Mouse (Mus musculus) gastrocnemius, adult 8-10 months (tissue): ENCODE results near the gene Grik2. TPM values are rescaled to one million over a fixed set of nuclear protein-coding genes. Genes with fewer than 3 reads are reported as not detected.
"Not testable (repeated sequence)": the region's sequence is repeated elsewhere in the genome, so short reads cannot be mapped to it uniquely, and the experiment has no call there.

Experiments
- DNase-seq, 2 experiments: peaks; one replicate each; pipeline ENCODE4 v3.0.0; 2022; ENCODE audit warnings: low spot score in 2 of 2
- total RNA-seq, 4 experiments: library from RNA; stranded (reverse); gene quantifications; 2 replicates each; pipeline ENCODE4 v1.2.4; 2022

Grik2 gene
- total RNA-seq, 4 experiments from 2014 or later, result 0.11 to 0.48 (median 0.18) TPM; not detected in 1

GRCm38 (mm10) chr10:49652320-49652719 lies 136.2 kb downstream of the Grik2 start:
- DNase-seq, result no peak

DNA sequence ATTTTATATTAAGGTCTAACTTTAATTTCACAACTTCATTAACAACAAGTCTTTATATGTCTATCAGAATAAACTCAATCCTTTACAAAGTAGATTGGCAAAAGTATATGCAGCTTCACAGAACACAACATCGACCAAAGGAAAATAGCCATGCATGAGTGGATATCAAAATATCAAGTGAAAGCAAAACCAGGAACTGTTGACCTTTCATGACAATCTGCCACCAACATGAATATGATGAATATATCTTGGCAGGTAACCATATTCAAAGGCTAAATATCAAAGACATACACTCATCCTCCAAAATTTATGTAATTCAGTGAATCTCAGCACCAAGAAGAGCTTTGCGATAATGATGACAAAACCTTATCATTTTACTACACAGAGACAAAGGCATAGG lies 141.4 kb downstream of the Grik2 start:
- DNase-seq, result no peak

DNA sequence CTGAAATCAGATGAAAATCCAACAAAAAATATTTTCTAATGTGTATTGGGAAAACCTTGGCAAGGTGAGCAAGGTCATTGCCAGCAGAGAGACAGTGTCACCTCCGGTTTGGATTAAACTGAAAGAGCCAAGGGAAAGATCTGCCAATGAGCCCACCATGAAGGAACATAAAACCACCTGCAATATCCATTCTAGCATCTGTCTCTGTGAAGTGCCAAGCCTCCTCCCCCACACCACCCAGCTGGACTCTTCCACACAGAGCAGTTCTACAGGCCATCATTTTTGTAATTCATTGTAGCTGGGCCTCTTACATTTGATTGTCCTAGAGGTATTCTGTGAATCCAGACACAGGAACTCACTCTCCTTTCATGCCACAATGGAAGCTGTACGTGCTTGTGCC lies 148.7 kb downstream of the Grik2 start:
- no peak for DNase-seq

- no peak for DNase-seq
These were observed 164.6 kb downstream of the Grik2 start for GRCm38 (mm10) chr10:49623951-49624350.

DNA sequence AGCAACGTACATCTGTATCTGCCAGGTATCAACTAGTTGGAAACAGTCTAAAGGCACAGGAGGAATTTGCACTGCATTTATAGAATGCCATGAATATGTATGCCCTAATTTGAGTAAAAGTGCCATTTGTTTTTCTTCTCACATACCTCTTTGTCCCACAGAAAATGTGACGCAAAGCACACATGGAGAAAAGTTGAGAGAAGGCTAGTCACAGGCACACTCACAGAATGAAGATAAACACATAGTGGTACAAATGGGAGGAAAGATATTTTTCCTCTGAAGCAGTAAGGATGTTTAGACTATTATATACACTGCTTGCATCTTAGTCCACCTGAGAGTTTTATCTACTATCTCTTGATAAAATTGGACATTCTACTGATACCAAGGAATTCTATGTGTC lies 190.9 kb downstream of the Grik2 start:
- no peak for DNase-seq

- DNase-seq, result no peak
These were observed 215.1 kb downstream of the Grik2 start for GRCm38 (mm10) chr10:49573514-49573913.

DNA sequence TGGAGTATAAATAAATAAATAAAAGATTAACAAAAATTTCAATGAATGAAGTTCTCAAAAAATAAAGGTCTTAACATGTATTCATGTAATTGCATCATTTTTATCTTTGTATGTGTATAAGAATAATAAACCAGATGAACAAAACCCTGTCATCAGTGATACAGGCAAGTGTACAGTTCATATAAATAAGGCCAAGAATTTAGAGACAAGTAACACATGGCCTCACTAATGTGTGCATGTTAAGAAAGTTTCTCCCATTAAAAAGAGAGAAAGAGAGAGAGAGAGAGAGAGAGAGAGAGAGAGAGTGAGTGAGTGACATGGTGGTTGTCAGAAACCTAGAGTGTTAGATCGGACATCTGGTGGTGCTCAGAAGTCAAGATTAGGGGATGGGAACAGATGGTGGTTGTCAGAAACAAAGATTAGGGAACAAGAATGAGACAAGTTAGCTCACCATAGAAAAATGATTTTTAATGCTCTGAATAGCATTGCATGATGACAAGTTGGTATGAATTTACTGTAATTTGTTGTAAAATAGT lies 228.6 kb downstream of the Grik2 start:
- no peak for DNase-seq

DNA sequence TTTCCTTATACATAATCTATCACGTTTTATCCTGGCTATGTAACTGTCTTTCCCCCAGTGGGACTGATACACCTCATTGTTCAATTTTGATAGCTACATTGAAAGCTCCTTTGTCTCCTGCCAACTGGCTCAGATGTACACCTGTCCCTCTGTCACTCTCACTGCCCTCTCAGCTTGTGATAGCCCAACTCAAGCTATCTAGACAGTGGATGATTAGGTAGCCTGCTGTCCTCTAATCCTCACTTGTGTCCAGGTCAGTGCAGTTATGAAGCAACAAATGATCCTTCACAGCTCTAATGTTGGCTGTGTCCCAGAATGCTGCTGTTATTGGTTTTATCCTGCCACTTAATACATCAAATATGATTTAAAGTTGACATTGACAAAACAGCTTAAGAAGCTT lies 246.3 kb downstream of the Grik2 start:
- DNase-seq, result no peak

DNA sequence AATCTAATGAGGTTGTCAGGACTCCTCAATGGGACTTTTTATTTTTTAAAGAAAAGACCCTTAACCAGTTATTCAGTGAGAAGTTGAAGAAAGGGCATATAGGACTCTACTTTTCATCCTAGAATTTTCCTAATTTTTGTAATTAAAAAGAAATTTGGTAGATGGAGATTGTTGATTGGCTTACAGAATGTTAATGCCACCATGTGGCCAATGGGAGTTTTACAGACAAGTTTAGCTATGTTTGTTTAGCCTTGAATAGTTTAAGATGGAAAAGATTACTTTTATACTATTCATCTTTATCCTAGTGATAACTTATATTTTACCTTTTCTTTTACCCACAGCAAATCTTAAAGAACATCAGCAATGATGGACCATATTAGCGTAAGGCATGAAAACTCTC lies 268.8 kb downstream of the Grik2 start:
- no peak for DNase-seq

- DNase-seq, result no peak
These were observed 287.9 kb downstream of the Grik2 start for GRCm38 (mm10) chr10:49500628-49501027.

- DNase-seq, result no peak
These were observed 291.3 kb downstream of the Grik2 start for GRCm38 (mm10) chr10:49497302-49497701.

GRCm38 (mm10) chr10:49481439-49481838 lies 307.1 kb downstream of the Grik2 start:
- no peak for DNase-seq

DNA sequence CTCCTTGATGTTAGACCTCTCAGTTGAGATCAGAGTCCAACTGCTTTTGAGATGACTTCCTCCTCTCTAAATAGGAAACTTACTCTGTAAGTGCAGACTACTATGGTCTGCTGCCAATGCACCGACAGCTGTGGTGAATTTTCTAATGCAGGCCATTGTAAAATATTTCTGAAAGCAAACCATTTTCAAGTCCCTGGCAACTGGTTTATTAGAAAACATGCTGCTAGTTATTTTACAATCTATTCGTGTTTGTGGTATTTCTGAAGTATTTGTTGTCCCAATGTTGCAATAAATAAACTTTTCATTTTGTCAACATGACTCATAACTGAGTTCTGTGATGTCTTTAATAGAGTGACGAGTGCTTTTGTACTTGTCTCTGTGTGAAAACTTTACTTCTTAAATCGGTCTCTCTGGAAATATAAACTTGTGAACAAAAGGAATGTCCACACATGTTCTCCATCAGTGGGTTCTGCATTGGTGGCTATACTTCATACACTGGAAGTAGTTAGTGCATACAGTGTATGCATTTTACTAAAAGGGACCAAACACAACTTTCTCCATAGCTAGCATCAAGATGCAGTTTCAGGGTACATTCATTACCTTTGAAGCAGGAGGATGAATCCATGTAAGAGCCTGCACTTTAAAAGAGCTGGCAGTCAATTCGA lies 308.3 kb downstream of the Grik2 start:
- no peak for DNase-seq

DNA sequence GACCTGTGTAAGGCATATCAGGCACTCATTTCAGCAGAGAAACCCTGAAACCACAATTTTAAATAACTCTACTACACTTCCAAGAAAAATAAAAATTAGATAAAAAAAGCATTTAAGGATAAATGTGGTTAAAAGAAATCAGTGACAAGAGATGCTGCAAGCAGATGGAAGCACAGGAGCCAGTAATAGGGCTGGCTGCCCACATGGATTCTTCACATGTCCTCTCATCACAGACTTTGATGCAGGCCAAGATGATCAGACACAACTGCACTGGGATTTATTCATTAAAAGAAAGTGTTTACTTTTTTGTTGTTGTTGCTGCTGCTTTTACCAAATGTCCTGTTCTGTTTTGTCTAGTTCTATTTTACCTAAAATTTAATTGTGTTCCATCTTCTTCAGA lies 315.0 kb downstream of the Grik2 start:
- no peak for DNase-seq

DNA sequence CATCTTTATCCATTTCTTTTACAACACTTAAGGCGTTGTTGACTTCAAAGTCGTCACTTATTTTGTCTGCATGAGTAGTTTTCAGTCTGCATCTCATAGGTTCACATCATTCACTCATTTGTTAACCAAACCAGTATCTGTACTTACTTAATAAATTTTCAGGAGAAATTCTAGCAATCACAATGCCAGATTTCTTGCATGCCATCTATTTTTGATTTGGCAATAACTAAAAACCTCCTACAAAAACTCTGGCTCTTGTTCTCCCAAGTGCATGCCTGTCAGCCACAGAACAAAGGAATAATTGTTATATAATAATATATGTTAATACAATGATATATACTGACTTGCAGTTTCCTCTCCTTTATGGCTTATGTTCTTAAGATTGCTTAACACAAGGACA lies 331.8 kb downstream of the Grik2 start:
- DNase-seq, result no peak

GRCm38 (mm10) chr10:49453535-49453934 lies 335.0 kb downstream of the Grik2 start:
- no peak for DNase-seq

DNA sequence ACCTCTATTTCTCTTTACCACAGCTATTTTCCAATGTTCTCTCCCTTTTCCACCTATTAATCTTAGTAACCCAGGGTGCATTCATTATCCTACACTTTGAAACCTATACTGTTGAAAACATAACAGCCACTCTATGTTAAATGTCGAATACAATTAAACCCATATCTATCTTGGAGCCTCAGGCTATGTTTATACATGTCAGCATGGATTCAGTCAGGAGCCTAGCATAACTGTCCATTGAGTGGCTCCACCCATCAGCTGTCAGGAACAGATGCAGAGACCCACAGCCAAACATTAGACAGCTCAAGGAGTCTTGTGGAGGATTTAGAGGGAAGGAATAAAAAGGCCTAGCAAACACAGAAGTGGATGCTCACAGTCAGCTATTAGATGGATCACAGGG lies 347.2 kb downstream of the Grik2 start:
- DNase-seq, result no peak

GRCm38 (mm10) chr10:49437057-49437456 lies 351.5 kb downstream of the Grik2 start:
- no peak for DNase-seq

DNA sequence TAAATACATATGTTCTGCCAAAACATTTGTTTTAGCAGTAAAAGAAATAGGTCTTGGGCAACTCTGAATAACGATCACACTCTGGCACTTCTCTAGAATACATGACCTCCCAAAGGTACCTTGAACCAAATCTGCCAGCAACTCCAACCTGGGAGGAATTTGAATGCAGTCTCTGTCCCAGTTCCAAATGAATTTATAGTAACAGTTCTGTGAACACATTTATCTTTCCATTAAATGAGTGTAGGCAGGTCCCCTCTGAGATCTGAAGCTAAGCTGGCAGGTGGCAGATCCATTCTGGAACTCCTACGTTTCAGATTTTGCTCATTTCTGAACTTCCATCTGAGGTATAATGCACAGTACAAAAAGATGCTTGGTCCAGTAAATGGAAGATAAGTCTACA lies 352.3 kb downstream of the Grik2 start:
- DNase-seq, result no peak

DNA sequence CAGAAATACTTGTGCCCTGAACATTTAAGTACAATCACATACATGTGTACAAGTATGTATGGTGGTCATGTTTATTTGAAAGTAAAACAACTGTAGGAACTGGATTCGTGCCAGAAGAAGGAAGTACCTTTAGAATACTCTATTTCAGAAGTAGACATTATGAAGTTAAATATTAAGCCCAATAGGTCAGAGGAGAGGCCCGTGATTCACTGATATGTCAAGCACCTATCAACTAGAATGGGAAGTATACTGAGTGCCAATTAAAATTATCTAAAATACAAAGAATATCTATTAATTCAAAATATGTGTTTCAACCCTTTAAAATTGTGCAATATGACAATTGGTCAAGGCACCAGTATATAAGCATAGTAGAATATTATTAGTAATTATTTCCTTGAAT lies 355.7 kb downstream of the Grik2 start:
- DNase-seq, result no peak

- DNase-seq, result not testable (repeated sequence)
These were observed 371.4 kb downstream of the Grik2 start for GRCm38 (mm10) chr10:49417206-49417605.

GRCm38 (mm10) chr10:49382996-49383395 lies 405.6 kb downstream of the Grik2 start:
- no peak for DNase-seq

DNA sequence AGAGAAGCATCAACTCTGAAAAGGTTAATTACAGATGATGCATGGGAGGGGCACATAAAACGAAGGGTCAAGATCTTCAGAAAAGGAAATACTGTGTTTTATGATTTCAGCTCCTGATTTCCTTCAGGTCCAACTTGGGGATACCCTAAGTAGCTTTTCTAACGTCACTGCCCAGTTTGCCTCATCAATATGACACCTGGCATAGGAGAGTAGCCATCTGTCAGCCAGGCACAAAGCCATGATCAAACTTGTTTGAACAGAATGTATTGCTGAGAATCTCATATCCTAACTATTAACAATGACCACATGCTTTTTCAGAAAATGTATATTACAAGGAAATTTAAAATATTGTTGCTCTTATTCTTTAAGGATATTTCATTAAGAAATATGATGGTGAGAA lies 406.7 kb downstream of the Grik2 start:
- DNase-seq, result no peak

DNA sequence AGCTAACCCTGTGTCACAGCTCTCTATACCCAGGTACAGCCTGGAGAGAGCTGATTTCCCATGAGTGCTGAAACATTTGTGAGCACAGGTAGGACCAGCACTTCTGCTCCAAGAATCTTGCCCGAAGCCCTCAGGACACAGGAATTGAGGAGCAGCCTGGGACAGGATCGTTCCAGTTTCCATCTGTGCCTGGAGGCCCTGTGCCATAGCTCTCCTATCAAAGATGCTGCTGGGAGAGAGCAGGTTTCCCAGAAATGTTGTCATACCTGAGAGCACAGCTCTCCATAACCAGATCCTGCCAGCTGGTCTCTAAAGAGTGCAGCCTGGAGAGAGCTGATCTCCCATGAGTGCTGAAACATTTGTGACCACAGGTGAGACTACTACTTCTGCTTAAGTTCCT lies 420.0 kb downstream of the Grik2 start:
- DNase-seq, result no peak
